Mouse (Mus musculus): ENCODE measurements at regions not wholly inside any gene's neighbourhood (a gene's known extent, or its start where the extent isn't known, plus 50 kb on each side); places are given as distances from the start of the nearest gene placed in this dataset.
"Not testable (repeated sequence)": the region's sequence is repeated elsewhere in the genome, so short reads cannot be mapped to it uniquely, and the experiment has no call there.

- no peak for DNase-seq
Measured at GRCm38 (mm10) chr7:129689464-129689863, 97.8 kb downstream of the Wdr11 start.

GRCm38 (mm10) chr7:129690868-129691267 lies 99.2 kb downstream of the Wdr11 start:
- DNase-seq: no peak

GRCm38 (mm10) chr7:129691619-129692071 lies 100.0 kb downstream of the Wdr11 start:
- peak in 1 of 2 experiments; percentile 32 for DNase-seq

DNA sequence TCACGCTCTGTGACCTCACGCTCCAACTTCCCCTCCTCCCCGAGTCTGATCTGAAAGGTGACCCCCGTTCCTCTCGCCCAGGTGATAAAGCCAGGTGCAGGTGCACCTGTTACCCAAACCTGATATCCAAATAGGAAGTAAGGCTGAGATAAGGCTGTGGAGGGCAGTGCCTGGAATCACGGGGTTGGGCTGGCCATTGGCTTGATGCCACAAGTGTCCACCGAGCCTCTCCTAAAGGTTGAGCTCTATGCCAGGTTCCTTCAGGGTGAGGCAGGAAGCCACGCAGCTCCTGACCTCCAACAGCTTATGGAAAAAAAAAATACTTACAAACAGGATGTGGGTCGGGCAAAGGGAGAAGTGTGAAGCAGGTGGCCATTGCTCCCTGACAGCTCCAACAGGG lies 102.0 kb downstream of the Wdr11 start:
- no peak for DNase-seq

GRCm38 (mm10) chr7:129694168-129694567 lies 102.5 kb downstream of the Wdr11 start:
- DNase-seq: no peak

DNA sequence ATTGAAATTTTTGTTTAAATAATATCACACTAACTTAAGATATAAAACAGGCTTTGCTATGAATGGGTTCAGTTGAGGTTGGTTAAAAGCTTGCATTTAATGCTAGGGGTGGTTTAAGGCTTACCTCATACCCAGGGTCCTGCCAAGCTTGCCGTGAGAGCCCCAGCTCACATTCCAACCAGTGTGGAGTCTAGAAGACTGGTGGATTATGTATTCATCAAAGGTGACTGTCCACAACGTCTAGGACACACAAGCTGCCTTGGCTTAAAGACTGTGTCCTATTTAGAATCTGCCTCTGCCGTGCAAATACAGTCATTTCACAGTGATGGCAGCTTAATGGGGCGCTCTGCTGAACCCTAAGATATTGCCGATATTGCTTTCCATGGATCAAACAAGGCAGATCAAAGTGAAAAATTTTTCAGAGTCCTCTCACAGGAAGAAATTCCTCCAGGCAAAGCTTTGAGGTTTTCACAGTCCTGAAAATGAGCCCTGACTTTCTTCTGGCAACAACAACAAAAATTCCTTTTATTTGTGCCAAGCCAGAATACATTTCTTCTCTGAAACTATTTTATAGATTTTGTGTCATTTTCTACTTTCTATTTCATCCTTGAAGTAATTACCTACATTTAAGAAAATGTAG lies 108.4 kb downstream of the Wdr11 start:
- no peak for DNase-seq

GRCm38 (mm10) chr7:129727559-129727958 lies 135.9 kb downstream of the Wdr11 start:
- no peak for DNase-seq

DNA sequence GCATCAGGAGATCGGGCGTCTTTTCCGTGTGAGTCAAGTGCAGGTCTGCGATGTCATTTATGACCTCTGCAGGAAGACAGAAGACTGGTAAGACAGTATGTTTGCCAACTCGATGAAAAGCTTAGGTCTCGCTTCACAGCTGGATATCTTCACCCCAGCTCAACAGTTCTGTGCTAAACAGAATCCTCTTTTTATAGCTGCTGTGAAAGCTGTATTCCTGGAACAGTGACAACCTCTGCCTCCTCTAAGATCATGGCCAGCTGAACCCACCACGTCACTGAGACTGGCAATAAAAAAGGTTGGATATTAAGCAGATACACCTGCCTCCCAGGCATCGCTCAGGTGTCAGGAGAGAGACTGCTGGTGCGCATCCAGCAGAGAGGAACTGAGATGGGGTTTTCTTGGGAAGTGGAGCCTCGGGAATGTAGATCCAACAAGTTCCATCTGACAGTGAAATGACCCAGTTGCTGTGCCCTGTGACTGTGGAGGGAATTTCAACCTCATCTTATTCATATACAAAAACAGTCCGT lies 138.1 kb downstream of the Wdr11 start:
- no peak for DNase-seq

DNA sequence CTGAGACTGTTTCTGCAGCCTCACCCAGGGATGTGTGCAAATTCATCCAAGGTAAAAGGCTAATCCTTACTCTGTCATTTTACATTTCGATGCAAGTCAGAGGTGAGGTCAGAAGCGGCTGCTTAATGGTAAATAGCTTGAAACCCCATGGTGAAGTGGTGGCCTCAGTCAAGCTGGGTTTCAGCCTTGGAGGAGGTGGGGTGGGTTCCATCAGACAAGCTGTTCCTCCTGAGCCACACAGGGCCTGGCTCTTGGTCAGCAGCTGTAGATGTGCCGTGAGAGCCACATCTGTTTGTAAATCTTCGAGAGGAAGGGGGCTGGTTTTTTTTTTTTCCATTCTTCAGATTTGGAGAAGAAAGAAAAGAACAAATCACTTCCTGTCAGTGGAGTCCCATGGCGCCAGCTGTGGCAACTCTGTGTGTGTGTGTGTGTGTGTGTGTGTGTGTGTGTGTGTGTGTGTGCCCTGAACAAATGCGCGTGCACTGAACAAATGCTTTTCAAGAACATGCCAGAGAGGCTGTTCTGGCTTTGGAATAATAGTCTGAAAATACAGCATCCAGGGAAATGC lies 139.2 kb downstream of the Wdr11 start:
- DNase-seq: no peak

- DNase-seq: no peak
Measured at GRCm38 (mm10) chr7:129742657-129743056, 151.0 kb downstream of the Wdr11 start.

GRCm38 (mm10) chr7:129743955-129744666 lies 152.4 kb downstream of the Wdr11 start:
- no peak for DNase-seq

GRCm38 (mm10) chr7:129746639-129747038 lies 155.0 kb downstream of the Wdr11 start:
- DNase-seq: no peak

- DNase-seq: no peak
Measured at GRCm38 (mm10) chr7:129750936-129751335, 159.3 kb downstream of the Wdr11 start.

DNA sequence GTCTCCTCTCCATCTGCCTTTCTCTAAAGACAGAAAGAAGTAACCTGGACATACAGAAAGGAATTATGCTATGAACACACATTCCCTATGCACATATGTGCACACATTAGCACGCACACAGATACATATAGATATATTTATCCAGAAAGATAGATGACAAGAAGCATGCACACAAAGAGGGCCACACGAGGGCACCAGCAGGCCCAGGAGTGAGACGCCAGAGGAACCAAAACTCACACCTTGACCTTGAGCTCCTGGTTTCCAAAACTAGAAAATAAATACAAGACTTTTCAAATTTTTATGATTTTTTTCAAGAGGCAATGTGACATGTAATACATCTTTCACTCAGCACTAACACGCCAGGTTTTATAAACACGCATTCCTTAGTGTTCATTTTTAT lies 163.1 kb downstream of the Wdr11 start:
- no peak for DNase-seq

DNA sequence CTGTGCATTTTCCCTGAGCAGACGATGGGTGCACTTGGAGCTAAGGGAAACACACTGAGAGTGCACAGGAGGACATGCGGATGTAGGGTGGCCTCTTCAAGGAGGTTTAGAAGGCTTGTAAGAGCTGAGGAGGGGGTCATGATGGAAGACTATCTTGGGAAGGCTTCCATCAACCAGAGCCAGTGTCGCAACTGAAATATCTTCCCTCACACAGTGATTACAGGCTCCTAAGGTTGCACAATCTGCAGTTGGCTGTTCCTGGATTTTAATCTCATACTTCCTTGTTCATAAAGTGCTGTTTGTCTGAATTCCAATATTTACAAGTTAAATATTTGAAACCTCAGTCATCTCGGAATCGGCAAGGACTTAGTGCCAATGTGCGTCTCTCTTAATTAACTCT lies 164.5 kb downstream of the Wdr11 start:
- no peak for DNase-seq

- DNase-seq: no peak
Measured at GRCm38 (mm10) chr7:129759848-129760247, 168.2 kb downstream of the Wdr11 start.

DNA sequence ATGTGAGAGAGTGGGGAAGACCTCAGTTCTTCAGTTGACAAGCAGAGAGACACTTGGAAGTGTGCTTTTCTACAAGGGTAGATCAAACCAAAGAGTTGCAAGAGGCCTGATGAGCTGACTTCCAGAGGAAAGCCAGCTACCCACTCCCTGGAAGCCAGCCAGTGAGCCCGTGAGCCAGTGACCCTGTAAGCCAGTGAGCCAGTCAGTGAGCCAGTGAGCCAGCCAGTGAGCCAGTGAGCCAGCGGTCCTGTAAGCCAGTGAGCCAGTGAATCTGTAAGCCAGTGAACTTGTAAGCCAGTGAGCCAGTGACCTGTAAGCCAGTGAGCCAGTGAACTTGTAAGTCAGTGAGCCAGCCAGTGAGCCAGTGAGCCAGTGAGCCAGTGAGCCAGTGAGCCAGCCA lies 168.7 kb downstream of the Wdr11 start:
- DNase-seq: no peak

- DNase-seq: no peak
Measured at GRCm38 (mm10) chr7:129763754-129764153, 172.1 kb downstream of the Wdr11 start.

DNA sequence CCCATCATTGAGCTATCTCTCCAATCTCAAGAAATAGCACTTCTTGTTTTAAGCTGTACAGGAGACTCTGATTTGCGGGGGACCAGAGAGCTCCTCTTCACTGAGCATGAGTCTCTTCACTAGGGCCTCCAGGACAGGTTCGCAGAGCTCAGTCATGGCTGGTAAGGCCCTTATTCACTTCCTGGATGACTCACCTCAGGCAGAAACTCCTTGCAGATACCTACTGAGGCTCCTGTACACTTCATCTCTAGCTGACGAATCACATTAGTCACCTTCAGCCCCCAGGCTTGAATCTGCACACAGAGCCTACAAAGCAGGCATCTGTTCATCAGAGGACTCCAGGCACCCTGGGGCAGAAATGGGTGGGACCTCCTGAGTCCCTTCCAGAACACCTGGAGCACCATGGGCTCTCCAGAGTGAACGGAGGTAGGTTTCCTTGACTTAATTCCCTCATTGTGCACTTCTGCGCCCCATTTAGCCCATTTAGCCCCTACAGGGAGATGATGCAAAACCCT lies 172.8 kb downstream of the Wdr11 start:
- no peak for DNase-seq

DNA sequence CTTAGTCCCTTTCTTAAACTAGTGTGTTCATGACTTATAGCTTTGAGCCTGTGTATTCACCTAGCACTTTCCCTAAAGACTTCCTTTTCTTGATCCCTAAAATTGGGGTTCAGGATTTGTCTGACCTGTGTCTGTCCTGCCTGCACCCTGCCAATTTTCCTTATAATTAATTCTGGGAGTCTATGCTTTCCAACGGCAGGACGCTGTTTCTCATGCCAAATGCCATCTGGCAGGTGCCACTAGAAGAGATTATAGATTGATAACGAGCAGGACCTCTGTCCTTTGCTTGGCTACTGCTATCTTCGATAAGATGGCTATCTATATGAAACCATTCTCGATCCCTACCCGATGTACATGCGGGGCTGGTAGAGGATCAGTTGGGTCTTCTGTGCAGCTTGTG lies 174.0 kb downstream of the Wdr11 start:
- DNase-seq: no peak

- no peak for DNase-seq
Measured at GRCm38 (mm10) chr7:129766087-129766834, 174.6 kb downstream of the Wdr11 start.

DNA sequence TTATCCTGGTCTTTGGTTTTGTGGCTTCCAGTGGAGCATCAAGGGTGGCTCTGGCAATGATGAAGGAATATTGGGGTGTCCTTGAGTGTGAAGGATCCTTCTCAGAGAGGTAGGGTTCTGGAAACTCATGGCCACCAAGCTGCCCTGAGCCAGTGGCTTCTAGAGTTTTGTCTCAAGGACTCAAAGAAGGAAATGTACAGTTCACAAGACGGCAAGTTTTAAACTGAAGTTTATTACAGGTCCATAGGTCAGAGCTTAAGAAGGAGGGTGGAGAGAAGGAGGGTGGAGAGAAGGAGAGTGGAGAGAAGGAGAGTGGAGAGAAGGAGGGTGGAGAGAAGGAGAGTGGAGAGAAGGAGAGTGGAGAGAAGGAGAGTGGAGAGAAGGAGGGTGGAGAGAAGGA lies 178.0 kb downstream of the Wdr11 start:
- not testable (repeated sequence) for DNase-seq

GRCm38 (mm10) chr7:129771876-129772275 lies 180.2 kb downstream of the Wdr11 start:
- no peak for DNase-seq

Data from layer of hippocampus, postnatal 36 days (tissue).